Mouse (Mus musculus) thymus, postnatal 10 days (tissue): ENCODE measurements around the gene Klhl34.

ENCODE experiments used
- DNase-seq, 2 experiments: peaks; one replicate each; pipeline ENCODE4 v3.0.0; 2021; ENCODE audit warnings: low spot score in 2 of 2

Gene Klhl34

GRCm38 (mm10) chrX:157818207-157818920 is at the start of gene Klhl34:
TSS of gene Klhl34 (plus strand) at chrX:157818435.
- DNase-seq, result no peak

- no peak for DNase-seq
Measured at GRCm38 (mm10) chrX:157801669-157802068, 16.6 kb upstream of the Klhl34 start.

GRCm38 (mm10) chrX:157809721-157810120 is 8.5 kb upstream of the Klhl34 start:
- DNase-seq, result no peak

GRCm38 (mm10) chrX:157817571-157818206 is 546 bp upstream of the Klhl34 start:
- DNase-seq, result no peak

GRCm38 (mm10) chrX:157818921-157819260 is 656 bp downstream of the Klhl34 start:
- no peak for DNase-seq

GRCm38 (mm10) chrX:157829983-157830382 is 11.7 kb downstream of the Klhl34 start:
- no peak for DNase-seq
